Mouse (Mus musculus): ENCODE data around the gene Cyp1a1. TPM values are rescaled to one million over a fixed set of nuclear protein-coding genes. Genes with fewer than 3 reads are reported as not detected.

The Cyp1a1 gene
- polyA plus RNA-seq, 1 experiment from 2014 or later: 0.66 TPM

DNA sequence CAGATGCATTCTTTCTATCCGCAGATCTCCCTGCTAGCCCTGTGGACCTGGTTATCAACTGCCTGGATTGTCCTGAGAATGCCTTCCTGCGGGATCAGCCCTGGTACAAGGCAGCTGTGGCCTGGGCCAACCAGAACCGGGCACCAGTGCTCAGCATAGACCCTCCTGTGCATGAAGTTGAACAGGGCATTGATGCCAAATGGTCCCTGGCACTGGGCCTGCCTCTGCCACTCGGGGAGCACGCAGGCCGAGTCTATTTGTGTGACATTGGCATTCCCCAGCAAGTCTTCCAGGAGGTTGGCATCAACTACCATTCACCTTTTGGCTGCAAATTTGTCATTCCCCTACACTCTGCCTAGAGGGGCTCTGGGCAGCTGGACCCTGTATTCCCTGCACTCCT, 60.4 kb downstream of the Cyp1a1 start:
- Histone ChIP-seq H3K4me2 (no peak overlapping the region), H3K27ac (ENCODE audit: low read depth, low read length) (no peak overlapping the region), H3K4me1 (replicated peaks; ENCODE audit: control insufficient read depth, insufficient read depth, low read length) (no peaks in the 10 kb centered on the region), H3K4me3 (ENCODE audit: low read depth, low read length) (no peak overlapping the region), H3K36me3 (ENCODE audit: control insufficient read depth, insufficient read depth, low read length) (peaks cover 69% of the 10 kb centered on the region), H3K9ac (ENCODE audit: low read depth, low read length) (no peak overlapping the region), H3K9me3 (ENCODE audit: control insufficient read depth, low read length) (no peaks in the 10 kb centered on the region), H3K27me3 (replicated peaks; ENCODE audit: control insufficient read depth, insufficient read depth, low read length) (no peaks in the 10 kb centered on the region)
- ATAC-seq (replicated peaks; ENCODE audit: low FRiP score) (no peak), DNase-seq (ENCODE audit: low spot score) (no peak)
- 94% methylated on average over 6 of the region's 6 CpGs for WGBS

DNA sequence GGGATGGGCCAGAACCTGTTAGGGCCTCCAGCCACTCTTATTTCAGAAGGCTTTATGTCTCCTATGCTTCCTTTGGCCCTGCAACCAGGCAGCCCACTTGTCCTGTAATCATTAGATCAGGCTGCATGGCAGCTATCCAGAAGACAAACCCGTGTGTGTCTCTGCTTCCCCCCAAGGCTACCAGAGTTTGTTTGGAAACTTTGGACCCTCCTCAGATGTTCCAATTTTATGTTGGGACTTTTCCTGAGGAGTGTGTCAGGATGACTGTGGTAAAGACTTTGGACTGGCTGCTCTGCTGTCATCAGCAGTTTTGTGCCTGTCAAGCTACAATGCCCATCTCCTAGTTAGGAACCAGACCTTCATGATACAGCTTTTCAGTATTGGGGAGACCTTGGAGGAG, 61.1 kb downstream of the Cyp1a1 start:
- no peak overlapping the region for H3K4me3 ChIP-seq (ENCODE audit: low read depth, low read length)
- H3K27ac ChIP-seq (ENCODE audit: low read depth, low read length): no peak overlapping the region
- H3K9ac ChIP-seq (ENCODE audit: low read depth, low read length): no peak overlapping the region
- H3K36me3 ChIP-seq (ENCODE audit: control insufficient read depth, insufficient read depth, low read length): peaks cover 76% of the 10 kb centered on the region
- H3K9me3 ChIP-seq (ENCODE audit: control insufficient read depth, low read length): no peaks in the 10 kb centered on the region
- H3K27me3 ChIP-seq (replicated peaks; ENCODE audit: control insufficient read depth, insufficient read depth, low read length): no peaks in the 10 kb centered on the region
- 75% methylated on average over 1 of the region's 1 CpGs for WGBS
- DNase-seq (ENCODE audit: low spot score) (no peak), ATAC-seq (replicated peaks; ENCODE audit: low FRiP score) (no peak)
- H3K4me2 ChIP-seq: no peak overlapping the region
- no peaks in the 10 kb centered on the region for H3K4me1 ChIP-seq (replicated peaks; ENCODE audit: control insufficient read depth, insufficient read depth, low read length)

DNA sequence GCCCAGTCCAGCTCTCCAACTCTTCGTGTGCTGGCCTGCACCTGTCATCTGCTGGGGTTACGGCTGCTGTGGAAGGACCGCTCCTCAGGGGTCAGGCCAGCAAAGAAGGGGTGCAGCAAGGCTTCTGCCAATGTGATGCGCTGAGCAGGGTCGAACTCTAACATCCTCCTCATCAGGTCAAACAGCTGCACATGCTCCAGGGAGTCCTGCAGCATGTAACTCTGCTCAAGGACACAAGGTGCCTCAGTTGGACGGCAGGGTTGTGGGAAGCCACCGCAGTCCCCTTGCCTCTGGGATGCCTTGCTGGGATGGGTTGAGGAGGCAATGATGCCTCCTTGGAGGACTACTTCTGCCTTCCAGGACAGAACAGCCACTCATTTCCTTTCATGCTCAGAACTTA, 63.2 kb downstream of the Cyp1a1 start:
- Histone ChIP-seq H3K4me2 (no peak overlapping the region), H3K27me3 (replicated peaks; ENCODE audit: control insufficient read depth, insufficient read depth, low read length) (no peaks in the 10 kb centered on the region), H3K36me3 (ENCODE audit: control insufficient read depth, insufficient read depth, low read length) (peaks cover 91% of the 10 kb centered on the region), H3K9me3 (ENCODE audit: control insufficient read depth, low read length) (no peaks in the 10 kb centered on the region), H3K27ac (ENCODE audit: low read depth, low read length) (no peak overlapping the region), H3K4me1 (replicated peaks; ENCODE audit: control insufficient read depth, insufficient read depth, low read length) (no peaks in the 10 kb centered on the region), H3K4me3 (ENCODE audit: low read depth, low read length) (no peak overlapping the region), H3K9ac (ENCODE audit: low read depth, low read length) (no peak overlapping the region)
- 89% methylated on average over 7 of the region's 7 CpGs for WGBS
- DNase-seq (ENCODE audit: low spot score) (no peak), ATAC-seq (replicated peaks; ENCODE audit: low FRiP score) (no peak)

Other genes with a start within 250 kb of the Cyp1a1 start
- gene Ppcdc, start 247.8 kb upstream of the Cyp1a1 start, polyA plus RNA-seq (2014; fragmentation: Nextera tagmentation; extraction: Ambion mirVana): 19.9 and 22.0 TPM in 2 replicates
- 9.7 and 12.8 TPM in 2 replicates for gene Scamp5, start 219.9 kb upstream of the Cyp1a1 start, polyA plus RNA-seq (2014; fragmentation: Nextera tagmentation; extraction: Ambion mirVana)
- gene Rpp25, start 183.9 kb upstream of the Cyp1a1 start, polyA plus RNA-seq (2014; fragmentation: Nextera tagmentation; extraction: Ambion mirVana): 2.1 and 3.1 TPM in 2 replicates
- gene Cox5a, start 166.7 kb upstream of the Cyp1a1 start, polyA plus RNA-seq (2014; fragmentation: Nextera tagmentation; extraction: Ambion mirVana): 519 and 531 TPM in 2 replicates
- 14.8 and 15.7 TPM in 2 replicates for gene Fam219b, start 150.4 kb upstream of the Cyp1a1 start, polyA plus RNA-seq (2014; fragmentation: Nextera tagmentation; extraction: Ambion mirVana)
- 25.8 and 28.0 TPM in 2 replicates for gene Mpi, start 135.2 kb upstream of the Cyp1a1 start, polyA plus RNA-seq (2014; fragmentation: Nextera tagmentation; extraction: Ambion mirVana)
- gene Scamp2, start 127.0 kb upstream of the Cyp1a1 start, polyA plus RNA-seq (2014; fragmentation: Nextera tagmentation; extraction: Ambion mirVana): 47.6 and 50.3 TPM in 2 replicates
- gene Ulk3, start 98.5 kb upstream of the Cyp1a1 start, polyA plus RNA-seq (2014; fragmentation: Nextera tagmentation; extraction: Ambion mirVana): 8.4 and 11.6 TPM in 2 replicates
- not detected in 2 replicates for gene Cplx3, start 81.6 kb upstream of the Cyp1a1 start, polyA plus RNA-seq (2014; fragmentation: Nextera tagmentation; extraction: Ambion mirVana)
- gene Lman1l, start 67.2 kb upstream of the Cyp1a1 start, polyA plus RNA-seq (2014; fragmentation: Nextera tagmentation; extraction: Ambion mirVana): not detected in 2 replicates
- 45.2 and 47.7 TPM in 2 replicates for gene Csk, start 34.3 kb upstream of the Cyp1a1 start, polyA plus RNA-seq (2014; fragmentation: Nextera tagmentation; extraction: Ambion mirVana)
- not detected in 2 replicates for gene Cyp1a2, start 4.2 kb upstream of the Cyp1a1 start, polyA plus RNA-seq (2014; fragmentation: Nextera tagmentation; extraction: Ambion mirVana)
- gene Edc3, start 20.6 kb downstream of the Cyp1a1 start, polyA plus RNA-seq (2014; fragmentation: Nextera tagmentation; extraction: Ambion mirVana): 22.2 and 23.5 TPM in 2 replicates
- 85.0 and 85.1 TPM in 2 replicates for gene Clk3, start 77.9 kb downstream of the Cyp1a1 start, polyA plus RNA-seq (2014; fragmentation: Nextera tagmentation; extraction: Ambion mirVana)
- gene Arid3b, start 148.9 kb downstream of the Cyp1a1 start, polyA plus RNA-seq (2014; fragmentation: Nextera tagmentation; extraction: Ambion mirVana): 20.3 and 21.4 TPM in 2 replicates
- 92.3 and 93.3 TPM in 2 replicates for gene Ubl7, start 223.1 kb downstream of the Cyp1a1 start, polyA plus RNA-seq (2014; fragmentation: Nextera tagmentation; extraction: Ambion mirVana)